8 mouse cellular contexts compared by ENCODE assay signal in genomic region chr11:101315082-101315650, GRCm38 (mm10). TPM values are rescaled to one million over a fixed set of nuclear protein-coding genes. Genes with fewer than 3 reads are reported as not detected.
DNase-seq lines count a peak whose midpoint lies in the region; ATAC-seq and TF ChIP-seq lines count a peak whose summit lies in the region.

No protein-coding gene starts in this region.

- H3K9me3 ChIP-seq in kidney, embryonic 14.5 days (ENCODE audit: control insufficient read depth, low read length), result no peaks in the 10 kb centered on the region
- no peaks in the 10 kb centered on the region for H3K9me3 ChIP-seq in hindbrain, embryonic 13.5 days
- H3K9me3 ChIP-seq in midbrain, embryonic 13.5 days, result no peaks in the 10 kb centered on the region

- TF ChIP-seq POLR2A in bone marrow macrophage, adult 2 months (IDR thresholded peaks at IDR 0.05; ENCODE audit: borderline replicate concordance, low read depth, low read length), result no peak

- peak overlapping the region; percentile 93; the same call in 1 of the 2 replicates for H3K9ac ChIP-seq in kidney, embryonic 14.5 days (ENCODE audit: low read depth, low read length)
- peak overlapping the region; percentile 87 for H3K9ac ChIP-seq in hindbrain, embryonic 13.5 days
- peak overlapping the region; percentile 95 for H3K9ac ChIP-seq in midbrain, embryonic 13.5 days (replicated peaks)

- WGBS in kidney, embryonic 14.5 days, result 91% methylated on average over 8 of the region's 8 CpGs
- 91% methylated on average over 8 of the region's 8 CpGs for WGBS in hindbrain, embryonic 13.5 days
- 85% methylated on average over 8 of the region's 8 CpGs for WGBS in midbrain, embryonic 13.5 days

- H3K4me3 ChIP-seq in kidney, embryonic 14.5 days (ENCODE audit: low read length), result peak overlapping the region; percentile 99
- H3K4me3 ChIP-seq in bone marrow macrophage, adult 2 months (ENCODE audit: insufficient read depth, low read length), result peak overlapping the region; percentile 87
- peak overlapping the region; percentile 99 for H3K4me3 ChIP-seq in hindbrain, embryonic 13.5 days
- H3K4me3 ChIP-seq in midbrain, embryonic 13.5 days (replicated peaks), result peak overlapping the region; percentile 98

- H3K27ac ChIP-seq in kidney, embryonic 14.5 days (ENCODE audit: low read depth, low read length), result peak overlapping the region; percentile 56
- H3K27ac ChIP-seq in bone marrow macrophage, adult 2 months (ENCODE audit: insufficient read depth, low read depth, low read length), result peak overlapping the region; percentile 84
- peak overlapping the region; percentile 86 for H3K27ac ChIP-seq in hindbrain, embryonic 13.5 days
- H3K27ac ChIP-seq in midbrain, embryonic 13.5 days, result peak overlapping the region; percentile 74

- no peak; the same call in 1 of the 2 replicates for ATAC-seq in kidney, embryonic 14.5 days (ENCODE audit: low FRiP score, low TSS enrichment)
- no peak for ATAC-seq in hindbrain, embryonic 13.5 days (ENCODE audit: low FRiP score)
- no peak for ATAC-seq in midbrain, embryonic 13.5 days

- TF ChIP-seq CTCF in bone marrow macrophage, adult 2 months (IDR thresholded peaks at IDR 0.05; ENCODE audit: low read depth, low read length), result no peak

- H3K4me2 ChIP-seq in kidney, embryonic 14.5 days (replicated peaks; ENCODE audit: low read depth, low read length), result peak overlapping the region; percentile 88
- peak overlapping the region; percentile 100 for H3K4me2 ChIP-seq in hindbrain, embryonic 13.5 days
- peak overlapping the region; percentile 99 for H3K4me2 ChIP-seq in midbrain, embryonic 13.5 days (replicated peaks)

- H3K4me1 ChIP-seq in kidney, embryonic 14.5 days (ENCODE audit: control insufficient read depth, insufficient read depth, low read length), result peaks cover 11% of the 10 kb centered on the region
- H3K4me1 ChIP-seq in bone marrow macrophage, adult 2 months (ENCODE audit: control insufficient read depth, insufficient read depth, low read length), result peaks cover 9% of the 10 kb centered on the region
- H3K4me1 ChIP-seq in hindbrain, embryonic 13.5 days (replicated peaks), result peaks cover 23% of the 10 kb centered on the region
- peaks cover 19% of the 10 kb centered on the region for H3K4me1 ChIP-seq in midbrain, embryonic 13.5 days (replicated peaks)

- DNase-seq in kidney, adult 9 months, result no peak
- DNase-seq in urinary bladder, postnatal 4 days (ENCODE audit: low spot score in 2 of 2), result no peak
- no peak for DNase-seq in embryo, embryonic 11 days
- no peak for DNase-seq in cerebellum, postnatal 14 days

- no peaks in the 10 kb centered on the region for H3K27me3 ChIP-seq in kidney, embryonic 14.5 days (ENCODE audit: control insufficient read depth, insufficient read depth, low read length)
- H3K27me3 ChIP-seq in hindbrain, embryonic 13.5 days, result 0 out of 2 replicates have a peak, but pooled peaks cover 2% of the 10 kb centered on the region
- H3K27me3 ChIP-seq in midbrain, embryonic 13.5 days, result no peaks in the 10 kb centered on the region; the same call in 1 of the 2 replicates

- H3K36me3 ChIP-seq in kidney, embryonic 14.5 days (ENCODE audit: control insufficient read depth, insufficient read depth, low read length), result peaks cover 26% of the 10 kb centered on the region
- H3K36me3 ChIP-seq in hindbrain, embryonic 13.5 days, result peaks cover 22% of the 10 kb centered on the region
- peaks cover 24% of the 10 kb centered on the region for H3K36me3 ChIP-seq in midbrain, embryonic 13.5 days

RNA-seq across cellular contexts. Expression of gene Psme3, which starts 0.8 kb away (rescaled TPM):
- 113 and 130 TPM in 2 replicates for polyA plus RNA-seq in kidney, embryonic 14.5 days (2014; fragmentation: Nextera tagmentation; extraction: Ambion mirVana)
- 48.8 and 53.2 TPM in 2 replicates for polyA plus RNA-seq in bone marrow macrophage, adult 2 months (2012; ENCODE audit: insufficient read depth, insufficient read length, missing spikeins)
- 118 and 122 TPM in 2 replicates for polyA plus RNA-seq in hindbrain, embryonic 13.5 days (2015; fragmentation: Nextera tagmentation; extraction: Ambion mirVana)
- polyA plus RNA-seq in midbrain, embryonic 13.5 days (2015; fragmentation: Nextera tagmentation; extraction: Ambion mirVana), result 126 and 134 TPM in 2 replicates

RNA-seq across cellular contexts. Expression of gene Aoc2, which starts 9.7 kb away (rescaled TPM):
- 1.9 TPM in 2 replicates for polyA plus RNA-seq in kidney, embryonic 14.5 days (2014; fragmentation: Nextera tagmentation; extraction: Ambion mirVana)
- polyA plus RNA-seq in bone marrow macrophage, adult 2 months (2012; ENCODE audit: insufficient read depth, insufficient read length, missing spikeins), result 1.1 and 1.3 TPM in 2 replicates
- 1.9 and 2.4 TPM in 2 replicates for polyA plus RNA-seq in hindbrain, embryonic 13.5 days (2015; fragmentation: Nextera tagmentation; extraction: Ambion mirVana)
- polyA plus RNA-seq in midbrain, embryonic 13.5 days (2015; fragmentation: Nextera tagmentation; extraction: Ambion mirVana), result 2.4 and 2.5 TPM in 2 replicates

RNA-seq across cellular contexts. Expression of gene Becn1, which starts 13.1 kb away (rescaled TPM):
- polyA plus RNA-seq in kidney, embryonic 14.5 days (2014; fragmentation: Nextera tagmentation; extraction: Ambion mirVana), result 112 and 164 TPM in 2 replicates
- 78.3 and 80.1 TPM in 2 replicates for polyA plus RNA-seq in bone marrow macrophage, adult 2 months (2012; ENCODE audit: insufficient read depth, insufficient read length, missing spikeins)
- polyA plus RNA-seq in hindbrain, embryonic 13.5 days (2015; fragmentation: Nextera tagmentation; extraction: Ambion mirVana), result 166 and 188 TPM in 2 replicates
- 178 and 194 TPM in 2 replicates for polyA plus RNA-seq in midbrain, embryonic 13.5 days (2015; fragmentation: Nextera tagmentation; extraction: Ambion mirVana)

RNA-seq across cellular contexts. Expression of gene Aoc3, which starts 15.2 kb away (rescaled TPM):
- 0.23 and 0.37 TPM in 2 replicates for polyA plus RNA-seq in kidney, embryonic 14.5 days (2014; fragmentation: Nextera tagmentation; extraction: Ambion mirVana)
- 0.20 TPM in 1 of 2 replicates, not detected in the other for polyA plus RNA-seq in bone marrow macrophage, adult 2 months (2012; ENCODE audit: insufficient read depth, insufficient read length, missing spikeins)
- polyA plus RNA-seq in hindbrain, embryonic 13.5 days (2015; fragmentation: Nextera tagmentation; extraction: Ambion mirVana), result not detected in 2 replicates
- polyA plus RNA-seq in midbrain, embryonic 13.5 days (2015; fragmentation: Nextera tagmentation; extraction: Ambion mirVana), result not detected in 2 replicates

RNA-seq across cellular contexts. Expression of gene Coa3, which starts 36.3 kb away (rescaled TPM):
- 204 and 207 TPM in 2 replicates for polyA plus RNA-seq in kidney, embryonic 14.5 days (2014; fragmentation: Nextera tagmentation; extraction: Ambion mirVana)
- polyA plus RNA-seq in bone marrow macrophage, adult 2 months (2012; ENCODE audit: insufficient read depth, insufficient read length, missing spikeins), result 60.1 and 63.3 TPM in 2 replicates
- polyA plus RNA-seq in hindbrain, embryonic 13.5 days (2015; fragmentation: Nextera tagmentation; extraction: Ambion mirVana), result 216 and 226 TPM in 2 replicates
- 210 and 213 TPM in 2 replicates for polyA plus RNA-seq in midbrain, embryonic 13.5 days (2015; fragmentation: Nextera tagmentation; extraction: Ambion mirVana)
